Mouse (Mus musculus) megakaryocyte, embryonic 14.5 days (primary cell): ENCODE measurements at regions not wholly inside any gene's neighbourhood (a gene's known extent, or its start where the extent isn't known, plus 50 kb on each side); places are given as distances from the start of the nearest gene placed in this dataset.

Source experiments
- FLI1 ChIP-seq: IDR thresholded peaks from 2 replicates; pipeline ENCODE4 v1.6.1; 2012; ENCODE audit warnings: low read length, inconsistent platforms, mixed read lengths
- GATA1 ChIP-seq: IDR thresholded peaks from 3 replicates; pipeline ENCODE4 v1.6.1; 2012; ENCODE audit warnings: mixed read lengths, low read length, inconsistent platforms, borderline replicate concordance

DNA sequence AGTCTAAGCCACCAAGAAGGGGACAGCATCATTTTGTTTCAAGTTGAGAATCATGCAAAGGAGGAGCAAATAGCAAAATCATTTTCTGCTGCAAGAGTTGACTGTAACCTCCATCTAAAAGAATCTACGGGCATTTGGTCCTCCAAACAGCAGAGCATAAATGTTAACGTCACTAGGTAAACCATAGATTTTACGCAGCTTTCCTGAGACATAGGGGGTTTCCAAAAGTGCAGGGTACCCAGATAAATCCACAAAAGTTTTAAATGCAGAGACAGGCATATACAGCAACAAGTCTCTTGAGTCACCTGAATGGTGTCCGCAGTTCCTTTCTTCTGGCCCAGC lies 56.1 kb upstream of the Gpd2 start:
- TF ChIP-seq GATA1 (no peak), FLI1 (no peak)
